Mouse (Mus musculus) ES-Bruce4 (cell line): Measurements from ENCODE around the gene Sema6b. TPM values are rescaled to one million over a fixed set of nuclear protein-coding genes. Genes with fewer than 3 reads are reported as not detected.

Experiments
- H3K27ac ChIP-seq: 2 replicates; pipeline ENCODE4 v1.5.1; 2012; ENCODE audit warnings: low read length, inconsistent platforms; ENCODE audit not compliant: insufficient read depth
- H3K27me3 ChIP-seq: 2 replicates; pipeline ENCODE4 v1.6.1; 2012; ENCODE audit warnings: mild to moderate bottlenecking, low read length, inconsistent platforms; ENCODE audit not compliant: control insufficient read depth, poor library complexity, insufficient read depth, severe bottlenecking
- H3K36me3 ChIP-seq: 2 replicates; pipeline ENCODE4 v1.6.1; 2012; ENCODE audit warnings: inconsistent platforms, mild to moderate bottlenecking, low read length, moderate library complexity; ENCODE audit not compliant: control insufficient read depth, poor library complexity, insufficient read depth, severe bottlenecking
- H3K4me1 ChIP-seq: one replicate; pipeline ENCODE4 v1.8.1; 2011; ENCODE audit warnings: low read length; ENCODE audit not compliant: control insufficient read depth, insufficient read depth
- H3K4me3 ChIP-seq: 2 replicates; pipeline ENCODE4 v1.5.1; 2011; ENCODE audit warnings: low read depth, mild to moderate bottlenecking, low read length
- H3K9ac ChIP-seq: 2 replicates; pipeline ENCODE4 v1.6.1; 2012; ENCODE audit warnings: low read depth, mild to moderate bottlenecking, inconsistent platforms; ENCODE audit not compliant: poor library complexity, severe bottlenecking
- H3K9me3 ChIP-seq: replicated peaks from 2 replicates; pipeline ENCODE4 v1.6.1; 2012; ENCODE audit warnings: mild to moderate bottlenecking, low read length, inconsistent platforms; ENCODE audit not compliant: control insufficient read depth, poor library complexity, insufficient read depth, severe bottlenecking
- CTCF ChIP-seq: IDR thresholded peaks from one replicate; pipeline ENCODE4 v1.8.1; 2011; ENCODE audit warnings: low read depth, low read length
- EP300 ChIP-seq: IDR thresholded peaks from 2 replicates; pipeline ENCODE4 v1.6.1; 2011; ENCODE audit warnings: low read depth, low read length; ENCODE audit not compliant: insufficient read depth
- POLR2A ChIP-seq: IDR thresholded peaks from one replicate; pipeline ENCODE4 v1.8.1; 2011; ENCODE audit warnings: low read length; ENCODE audit not compliant: insufficient read depth
- polyA plus RNA-seq: library from polyadenylated mRNA; stranded (reverse); fragments of >200 nt; gene quantifications from 2 replicates; pipeline ENCODE4 v1.2.4, GENCODE M21; 2011; ENCODE audit warnings: low read depth; ENCODE audit not compliant: missing spikeins, insufficient read depth, insufficient read length

The Sema6b gene
- polyA plus RNA-seq, 1 experiment = 2.1 TPM

GRCm38 (mm10) chr17:56173401-56174046 lies 33.4 kb upstream of the Sema6b start:
- H3K4me1 ChIP-seq = no peaks in the 10 kb centered on the region
- no peak overlapping the region for H3K27ac ChIP-seq
- H3K9me3 ChIP-seq = no peaks in the 10 kb centered on the region
- no peaks in the 10 kb centered on the region for H3K27me3 ChIP-seq
- H3K4me3 ChIP-seq = no peak overlapping the region
- peaks cover 7% of the 10 kb centered on the region; the same call in 1 of the 2 replicates for H3K36me3 ChIP-seq
- no peak overlapping the region for H3K9ac ChIP-seq
- TF ChIP-seq CTCF (no peak), EP300 (no peak), POLR2A (no peak)

GRCm38 (mm10) chr17:56171881-56172280 lies 31.7 kb upstream of the Sema6b start:
- Histone ChIP-seq H3K9ac (no peak overlapping the region), H3K9me3 (no peaks in the 10 kb centered on the region), H3K4me3 (no peak overlapping the region), H3K27me3 (no peaks in the 10 kb centered on the region), H3K27ac (no peak overlapping the region), H3K36me3 (peaks cover 3% of the 10 kb centered on the region; the same call in 1 of the 2 replicates), H3K4me1 (no peaks in the 10 kb centered on the region)
- no peak for TF ChIP-seq CTCF
- no peak for TF ChIP-seq EP300
- TF ChIP-seq POLR2A = no peak

GRCm38 (mm10) chr17:56171456-56171855 lies 31.3 kb upstream of the Sema6b start:
- Histone ChIP-seq H3K4me1 (no peaks in the 10 kb centered on the region), H3K4me3 (no peak overlapping the region), H3K9me3 (no peaks in the 10 kb centered on the region), H3K27ac (no peak overlapping the region), H3K36me3 (peaks cover under 1% of the 10 kb centered on the region; the same call in 1 of the 2 replicates), H3K9ac (no peak overlapping the region), H3K27me3 (no peaks in the 10 kb centered on the region)
- TF ChIP-seq POLR2A (no peak), EP300 (no peak), CTCF (no peak)

- no peak for TF ChIP-seq POLR2A
- TF ChIP-seq CTCF = no peak
- no peak for TF ChIP-seq EP300
- H3K4me3 ChIP-seq = no peak overlapping the region
- H3K27ac ChIP-seq = no peak overlapping the region
- no peaks in the 10 kb centered on the region for H3K27me3 ChIP-seq
- no peaks in the 10 kb centered on the region for H3K9me3 ChIP-seq
- no peaks in the 10 kb centered on the region for H3K36me3 ChIP-seq
- H3K4me1 ChIP-seq = no peaks in the 10 kb centered on the region
- H3K9ac ChIP-seq = no peak overlapping the region
Observed at GRCm38 (mm10) chr17:56170636-56171035, 30.5 kb upstream of the Sema6b start.

GRCm38 (mm10) chr17:56169830-56170229 lies 29.7 kb upstream of the Sema6b start:
- Histone ChIP-seq H3K9ac (no peak overlapping the region), H3K4me3 (no peak overlapping the region), H3K4me1 (no peaks in the 10 kb centered on the region), H3K27ac (no peak overlapping the region), H3K36me3 (no peaks in the 10 kb centered on the region), H3K27me3 (no peaks in the 10 kb centered on the region), H3K9me3 (no peaks in the 10 kb centered on the region)
- TF ChIP-seq CTCF = no peak
- TF ChIP-seq EP300 = no peak
- TF ChIP-seq POLR2A = no peak

- TF ChIP-seq EP300 (no peak), CTCF (no peak), POLR2A (no peak)
Observed at GRCm38 (mm10) chr17:56165671-56166070, 25.5 kb upstream of the Sema6b start.

More at GRCm38 (mm10) chr17:56165671-56166070, 25.5 kb upstream of the Sema6b start:
- H3K9me3 ChIP-seq = no peaks in the 10 kb centered on the region
- H3K27ac ChIP-seq = no peak overlapping the region
- no peaks in the 10 kb centered on the region for H3K4me1 ChIP-seq
- H3K27me3 ChIP-seq = no peaks in the 10 kb centered on the region
- H3K36me3 ChIP-seq = no peaks in the 10 kb centered on the region
- H3K9ac ChIP-seq = no peak overlapping the region
- no peak overlapping the region for H3K4me3 ChIP-seq
